Mouse (Mus musculus): ENCODE measurements around the gene Atp6v0e2.
"Not testable (repeated sequence)": the region's sequence is repeated elsewhere in the genome, so short reads cannot be mapped to it uniquely, and the experiment has no call there.

The Atp6v0e2 gene

GRCm38 (mm10) chr6:48537105-48537954 is at the start of gene Atp6v0e2:
Atp6v0e2 (plus strand) TSS chr6:48537615.
- DNase-seq (ENCODE audit: low spot score): peak; percentile 49

DNA sequence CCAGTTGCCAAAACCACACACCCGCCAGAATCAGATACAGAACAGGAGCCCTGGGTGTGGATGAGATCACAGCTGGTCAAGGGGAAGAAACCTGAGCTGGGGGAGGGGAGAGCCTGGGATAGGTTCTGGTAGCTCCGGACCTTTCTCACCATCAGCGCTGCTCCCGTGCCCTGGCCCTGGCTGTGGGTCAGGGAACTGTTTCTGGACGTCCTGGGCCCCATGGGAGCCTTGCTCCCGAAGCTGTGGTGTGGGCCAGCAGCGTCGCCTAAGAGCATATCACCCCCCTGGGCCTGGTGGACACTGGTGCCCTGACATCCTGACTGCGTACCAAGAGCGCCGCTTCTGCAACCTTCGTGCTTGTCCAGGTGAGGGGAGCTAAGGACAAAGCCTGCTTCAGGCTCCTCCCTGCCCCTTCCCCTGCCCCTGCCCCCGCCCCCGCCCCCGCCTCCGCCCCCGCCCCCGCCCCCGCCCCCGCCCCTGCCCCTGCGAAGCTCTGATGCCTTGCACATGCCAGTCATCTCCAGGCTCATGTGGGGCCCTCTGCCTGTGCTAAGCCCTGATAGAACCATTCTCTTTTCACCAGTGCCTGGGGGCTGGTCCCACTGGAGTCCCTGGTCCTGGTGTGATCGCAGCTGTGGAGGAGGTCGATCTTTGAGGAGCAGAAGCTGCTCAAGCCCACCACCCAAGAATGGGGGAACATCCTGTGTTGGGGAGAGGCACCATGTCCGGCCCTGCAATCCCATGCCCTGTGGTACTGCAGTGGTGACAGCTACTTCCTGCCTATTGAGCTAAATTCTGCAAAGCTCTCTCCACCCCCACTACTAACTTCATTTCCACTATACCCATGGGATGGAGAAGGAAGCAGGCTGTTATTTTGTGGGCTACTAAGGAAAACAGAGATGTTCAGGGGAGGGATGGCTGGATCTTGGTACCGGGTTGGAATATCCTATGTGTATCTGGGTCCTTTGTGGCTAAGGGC is 49.4 kb upstream of the Atp6v0e2 start:
- no peak for DNase-seq (ENCODE audit: low spot score)

GRCm38 (mm10) chr6:48489741-48490140 is 47.7 kb upstream of the Atp6v0e2 start:
- no peak for DNase-seq (ENCODE audit: low spot score)

DNA sequence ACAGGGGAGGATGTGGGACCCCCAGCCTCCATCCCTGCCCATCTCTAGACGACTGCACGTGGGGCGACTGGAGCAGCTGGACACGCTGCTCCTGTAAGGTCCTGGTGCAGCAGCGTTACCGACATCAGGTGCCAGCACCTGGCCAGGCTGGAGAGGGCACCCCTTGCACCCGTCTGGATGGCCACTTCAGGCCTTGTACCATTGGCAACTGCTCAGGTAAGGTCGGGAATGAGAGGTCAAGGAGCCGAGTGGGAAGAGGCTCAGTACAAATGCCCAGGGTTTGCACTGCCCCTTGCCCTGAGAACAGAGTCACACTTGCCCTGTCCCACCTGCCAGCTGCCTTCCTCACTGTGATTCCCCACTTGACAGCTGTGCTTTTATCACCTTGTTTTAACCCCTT is 46.1 kb upstream of the Atp6v0e2 start:
- DNase-seq (ENCODE audit: low spot score): no peak

DNA sequence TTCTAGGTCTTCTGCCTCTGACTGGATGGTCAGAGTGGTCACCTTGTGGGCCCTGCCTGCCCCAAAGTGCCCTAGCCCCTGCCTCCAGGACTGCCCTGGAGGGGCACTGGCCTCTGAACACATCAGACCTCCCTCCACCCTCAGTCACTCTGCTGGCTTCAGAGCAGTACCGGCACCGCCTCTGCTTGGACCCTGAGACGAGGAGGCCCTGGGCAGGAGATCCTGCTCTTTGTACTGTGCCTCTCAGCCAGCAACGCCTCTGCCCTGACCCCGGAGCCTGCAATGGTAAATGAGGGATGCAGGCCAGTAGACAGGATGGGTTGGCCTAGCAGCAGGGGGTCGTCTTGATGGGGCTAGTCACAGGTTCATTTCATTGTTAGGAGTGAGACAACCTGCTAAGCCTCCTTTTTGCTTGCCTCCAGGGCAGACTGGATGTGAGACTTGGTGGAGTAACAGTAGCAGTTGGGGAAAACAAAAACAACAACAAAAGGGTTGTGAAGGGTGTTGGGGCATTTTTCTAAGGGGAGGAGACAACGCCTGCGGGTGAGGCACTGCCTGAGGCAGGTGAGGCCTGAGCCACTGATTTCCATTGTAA is 44.2 kb upstream of the Atp6v0e2 start:
- DNase-seq (ENCODE audit: low spot score): no peak

GRCm38 (mm10) chr6:48497521-48497920 is 39.9 kb upstream of the Atp6v0e2 start:
- no peak for DNase-seq (ENCODE audit: low spot score)

GRCm38 (mm10) chr6:48503847-48504240 is 33.6 kb upstream of the Atp6v0e2 start:
- no peak for DNase-seq (ENCODE audit: low spot score)

DNA sequence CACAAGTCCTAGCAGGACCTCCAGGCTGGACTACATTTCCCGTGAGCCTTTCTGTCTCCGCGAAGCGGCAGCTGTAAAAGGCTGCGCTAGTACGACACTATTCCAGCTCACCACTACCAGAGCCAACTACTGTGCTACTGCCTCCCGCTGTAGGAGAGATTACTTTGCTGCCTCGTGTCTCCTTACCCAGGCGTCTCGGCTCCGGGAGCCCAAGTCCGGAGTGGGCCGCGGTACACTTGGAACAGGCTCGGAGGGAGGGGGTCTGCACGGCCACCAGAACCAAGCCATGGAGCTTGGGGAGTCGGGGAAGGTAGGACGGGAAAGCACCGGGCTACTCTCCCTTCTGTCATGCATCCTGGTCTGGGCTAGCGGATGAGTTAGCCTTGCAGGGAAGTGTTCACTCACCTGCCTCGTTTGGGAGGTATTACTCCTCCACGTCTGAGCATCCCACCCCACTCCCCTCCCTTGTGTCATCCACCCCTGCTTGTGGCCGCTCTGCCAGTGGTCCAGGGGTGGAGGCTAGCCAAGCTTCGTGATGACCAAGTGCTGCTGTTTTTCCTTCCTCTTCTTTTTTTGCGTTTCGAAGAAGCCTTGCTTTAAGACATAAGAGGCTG is 33.1 kb upstream of the Atp6v0e2 start:
- DNase-seq (ENCODE audit: low spot score): peak; percentile 54

DNA sequence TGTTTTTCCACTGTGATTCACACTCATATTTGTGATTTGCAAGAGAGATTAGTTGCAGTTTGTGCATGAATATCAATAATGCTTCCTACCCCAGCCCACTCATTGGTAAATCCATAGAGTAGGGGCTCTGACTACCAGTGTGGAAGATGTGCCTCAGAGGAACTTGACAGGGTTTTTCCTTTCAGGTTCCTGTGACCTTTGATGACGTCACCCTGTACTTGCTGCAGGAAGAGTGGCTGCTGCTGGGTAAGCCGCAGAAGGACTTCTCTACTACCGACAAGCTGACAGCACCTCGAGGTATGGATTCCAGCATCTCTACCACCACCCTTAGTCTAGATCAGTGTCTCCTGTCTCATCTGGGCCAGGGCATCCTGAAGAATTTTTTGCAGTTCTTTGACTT is 29.3 kb upstream of the Atp6v0e2 start:
- no peak for DNase-seq (ENCODE audit: low spot score)

- DNase-seq (ENCODE audit: low spot score): no peak
These were observed 27.0 kb upstream of the Atp6v0e2 start for GRCm38 (mm10) chr6:48510426-48510825.

- DNase-seq (ENCODE audit: low spot score): no peak
These were observed 25.6 kb upstream of the Atp6v0e2 start for GRCm38 (mm10) chr6:48511861-48512260.

DNA sequence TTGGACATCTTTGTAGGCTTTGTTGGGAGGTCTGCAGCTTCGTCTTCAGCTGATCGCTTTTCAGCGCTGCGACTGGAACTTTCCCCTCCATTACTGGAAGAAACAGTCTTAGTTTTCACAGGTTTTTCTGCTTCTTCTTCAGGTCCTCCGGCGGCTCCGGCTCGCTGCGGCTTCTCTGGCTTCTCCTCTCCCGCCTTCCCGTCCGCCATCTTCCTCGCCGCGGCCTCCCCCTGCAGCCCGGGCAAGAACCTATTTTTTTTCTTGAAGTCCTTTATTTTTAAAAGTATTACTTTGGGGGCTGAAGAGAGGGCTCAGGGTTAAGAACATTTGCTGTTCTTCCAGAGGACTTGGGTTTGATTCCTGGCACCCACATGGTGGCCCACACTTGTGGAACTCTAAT is 12.5 kb upstream of the Atp6v0e2 start:
- DNase-seq (ENCODE audit: low spot score): not testable (repeated sequence)

- DNase-seq (ENCODE audit: low spot score): no peak
These were observed 9.5 kb upstream of the Atp6v0e2 start for GRCm38 (mm10) chr6:48527901-48528300.

DNA sequence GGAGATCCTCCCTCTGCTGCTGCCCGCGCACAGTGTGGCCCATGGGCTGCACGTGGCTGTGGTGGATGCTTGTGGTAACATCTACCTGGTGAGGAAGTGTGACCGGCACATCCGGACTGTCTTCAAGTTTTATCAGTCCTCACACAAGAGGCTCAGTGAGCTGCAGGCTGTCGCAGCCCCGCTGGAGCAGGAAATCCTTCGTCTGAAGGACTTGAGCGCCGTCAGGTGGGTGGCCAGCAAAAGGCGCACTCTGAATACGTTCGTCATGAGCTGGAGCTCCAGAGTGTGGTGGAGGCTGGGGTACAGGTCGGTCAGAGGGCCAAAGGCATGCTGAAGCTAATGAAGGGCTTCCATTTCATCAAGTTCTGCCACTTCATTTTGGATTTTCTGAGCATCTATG is 8.2 kb upstream of the Atp6v0e2 start:
- no peak for DNase-seq (ENCODE audit: low spot score)

GRCm38 (mm10) chr6:48529871-48530440 is 7.5 kb upstream of the Atp6v0e2 start:
- no peak for DNase-seq (ENCODE audit: low spot score)

GRCm38 (mm10) chr6:48530862-48531261 is 6.6 kb upstream of the Atp6v0e2 start:
- no peak for DNase-seq (ENCODE audit: low spot score)

DNA sequence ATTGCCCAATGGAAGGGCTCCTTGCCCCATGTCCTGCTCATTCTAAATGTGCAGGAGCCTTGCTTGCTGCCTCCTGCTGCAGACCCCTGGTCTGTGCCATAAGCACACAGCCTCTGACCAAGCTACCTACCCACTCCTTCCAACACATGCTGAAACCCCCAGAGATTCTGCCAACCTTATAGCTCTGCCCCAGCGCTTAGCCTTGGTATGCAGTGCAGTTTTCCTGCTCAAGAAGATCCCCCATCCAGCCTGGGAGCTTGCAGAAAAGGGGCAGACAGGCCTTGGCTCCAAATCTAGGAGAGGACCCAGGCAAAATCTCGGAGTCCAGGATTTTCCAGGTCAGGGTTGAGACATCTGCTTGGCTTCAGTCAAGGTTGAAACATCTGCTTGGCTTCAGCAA is 3.9 kb upstream of the Atp6v0e2 start:
- no peak for DNase-seq (ENCODE audit: low spot score)

DNA sequence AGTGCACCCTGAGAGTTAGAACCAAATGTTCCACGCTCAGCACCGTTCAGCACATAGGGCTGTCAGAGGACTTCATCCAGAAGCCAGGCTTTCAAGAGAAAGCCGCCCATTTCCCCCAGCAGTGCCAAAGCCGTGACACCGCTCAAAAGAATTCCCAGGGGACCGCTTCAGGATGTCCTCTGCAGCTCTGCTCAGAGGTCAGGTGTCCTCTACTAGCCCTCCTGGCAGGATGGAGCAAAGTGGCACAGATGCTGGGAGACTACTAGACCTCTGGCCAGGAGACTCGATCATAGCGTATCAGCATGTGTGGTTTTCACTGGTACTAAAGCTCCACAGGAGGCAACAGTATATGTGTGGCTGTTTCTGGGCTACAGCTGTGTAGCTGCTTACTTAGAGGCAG is 2.5 kb upstream of the Atp6v0e2 start:
- no peak for DNase-seq (ENCODE audit: low spot score)

- DNase-seq (ENCODE audit: low spot score): no peak
These were observed 1.3 kb upstream of the Atp6v0e2 start for GRCm38 (mm10) chr6:48536091-48536490.

- no peak for DNase-seq (ENCODE audit: low spot score)
These were observed 1.7 kb downstream of the Atp6v0e2 start for GRCm38 (mm10) chr6:48538841-48539737.

DNA sequence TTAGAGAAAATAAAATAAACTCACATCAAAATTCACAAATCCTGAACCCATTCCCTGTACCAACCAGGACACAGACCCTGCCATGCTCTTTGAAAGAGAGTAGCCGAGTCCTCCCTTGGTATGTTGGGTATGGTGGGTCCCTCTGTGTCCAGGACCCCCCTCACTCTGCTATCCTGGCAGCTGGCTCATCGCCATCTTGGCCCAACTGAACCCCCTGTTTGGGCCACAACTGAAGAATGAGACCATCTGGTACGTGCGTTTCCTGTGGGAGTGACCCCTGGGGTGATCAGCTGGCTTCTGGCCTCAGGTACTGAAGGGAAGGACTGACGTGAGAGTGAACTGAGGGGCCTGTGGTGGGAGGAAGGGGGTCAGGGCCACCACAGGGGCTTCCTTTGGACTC is 2.4 kb downstream of the Atp6v0e2 start:
- no peak for DNase-seq (ENCODE audit: low spot score)

Data from ovary, postnatal 10 days (tissue).